Mouse (Mus musculus) CH12.LX (cell line): Measurements from ENCODE around the gene Usp40.

ENCODE experiments used
- IRF4 ChIP-seq: IDR thresholded peaks from 2 replicates; pipeline ENCODE4 v1.6.1; 2014; ENCODE audit warnings: low read depth, mild to moderate bottlenecking, inconsistent platforms, low read length, improper control_type of control experiment
- JUND ChIP-seq: conservative IDR thresholded peaks from 2 replicates; pipeline ENCODE4 v1.6.1; 2011; ENCODE audit warnings: low read depth, low read length, improper control_type of control experiment
- MXI1 ChIP-seq: IDR thresholded peaks from 2 replicates; pipeline ENCODE4 v1.6.1; 2011; ENCODE audit warnings: mild to moderate bottlenecking, low read depth, low read length, improper control_type of control experiment
- POLR2A ChIP-seq: IDR thresholded peaks from 2 replicates; pipeline ENCODE4 v1.6.1; 2011; ENCODE audit warnings: low read depth, mild to moderate bottlenecking, improper control_type of control experiment, low read length

DNA sequence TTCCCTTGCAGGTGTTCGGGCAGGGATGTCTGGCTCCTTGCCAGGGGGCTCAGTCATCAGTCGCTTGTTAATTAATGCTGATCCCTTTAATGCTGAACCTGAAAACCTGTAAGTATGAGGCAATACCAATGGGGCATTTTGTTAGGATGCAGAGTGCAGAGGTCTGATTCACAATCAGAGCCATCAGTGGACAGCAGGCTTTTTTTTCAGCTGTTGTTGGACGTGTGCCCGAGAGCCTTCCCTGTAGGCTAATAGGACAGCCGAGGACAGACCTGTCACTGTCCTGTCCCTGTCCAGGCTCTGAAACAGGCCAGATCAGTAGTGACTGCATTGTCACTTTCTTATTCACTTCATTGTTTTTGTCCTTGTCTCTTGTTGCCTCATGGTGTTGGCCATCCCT lies 78.6 kb downstream of the Usp40 start:
- TF ChIP-seq POLR2A (no peak), MXI1 (no peak), JUND (no peak), IRF4 (no peak)
